Mouse (Mus musculus): ENCODE measurements around the gene Sh3gl1. TPM values are rescaled to one million over a fixed set of nuclear protein-coding genes. Genes with fewer than 3 reads are reported as not detected.

The Sh3gl1 gene
- polyA plus RNA-seq, 1 experiment from 2014 or later = 124 TPM

GRCm38 (mm10) chr17:55967186-55967585 lies 69.2 kb downstream of the Sh3gl1 start:
- Histone ChIP-seq H3K9me3 (no peaks in the 10 kb centered on the region), H3K9ac (no peak overlapping the region), H3K36me3 (peaks cover 24% of the 10 kb centered on the region), H3K27me3 (replicated peaks) (peaks cover 18% of the 10 kb centered on the region; the same call in 1 of the 2 replicates), H3K4me2 (replicated peaks) (no peak overlapping the region), H3K27ac (no peak overlapping the region), H3K4me3 (replicated peaks) (no peak overlapping the region), H3K4me1 (replicated peaks) (peaks cover 14% of the 10 kb centered on the region)
- 96% methylated on average over 4 of the region's 4 CpGs for WGBS
- ATAC-seq = no peak

Other genes starting within 250 kb of the Sh3gl1 start
- 7.4 and 7.5 TPM in 2 replicates for gene Zfp119a, start 157.7 kb downstream of the Sh3gl1 start, polyA plus RNA-seq (2015; fragmentation: Nextera tagmentation; extraction: Ambion mirVana)
- gene Zfp959, start 144.5 kb downstream of the Sh3gl1 start, polyA plus RNA-seq (2015; fragmentation: Nextera tagmentation; extraction: Ambion mirVana) = 9.0 and 11.0 TPM in 2 replicates
- gene Zfp119b, start 87.1 kb downstream of the Sh3gl1 start, polyA plus RNA-seq (2015; fragmentation: Nextera tagmentation; extraction: Ambion mirVana) = 3.5 and 4.4 TPM in 2 replicates
- 2.8 and 3.2 TPM in 2 replicates for gene Ebi3, start 84.0 kb downstream of the Sh3gl1 start, polyA plus RNA-seq (2015; fragmentation: Nextera tagmentation; extraction: Ambion mirVana)
- 21.0 and 21.4 TPM in 2 replicates for gene Yju2, start 77.5 kb downstream of the Sh3gl1 start, polyA plus RNA-seq (2015; fragmentation: Nextera tagmentation; extraction: Ambion mirVana)
- gene Shd, start 66.2 kb downstream of the Sh3gl1 start, polyA plus RNA-seq (2015; fragmentation: Nextera tagmentation; extraction: Ambion mirVana) = 9.0 and 9.4 TPM in 2 replicates
- 8.9 and 11.5 TPM in 2 replicates for gene Fsd1, start 50.1 kb downstream of the Sh3gl1 start, polyA plus RNA-seq (2015; fragmentation: Nextera tagmentation; extraction: Ambion mirVana)
- 40.3 and 45.8 TPM in 2 replicates for gene Stap2, start 31.1 kb downstream of the Sh3gl1 start, polyA plus RNA-seq (2015; fragmentation: Nextera tagmentation; extraction: Ambion mirVana)
- 86.3 and 95.3 TPM in 2 replicates for gene Mpnd, start 30.9 kb downstream of the Sh3gl1 start, polyA plus RNA-seq (2015; fragmentation: Nextera tagmentation; extraction: Ambion mirVana)
- 21.4 and 22.4 TPM in 2 replicates for gene Chaf1a, start 3.8 kb upstream of the Sh3gl1 start, polyA plus RNA-seq (2015; fragmentation: Nextera tagmentation; extraction: Ambion mirVana)
- gene Ubxn6, start 38.4 kb upstream of the Sh3gl1 start, polyA plus RNA-seq (2015; fragmentation: Nextera tagmentation; extraction: Ambion mirVana) = 29.9 and 35.1 TPM in 2 replicates
- 85.7 and 86.9 TPM in 2 replicates for gene Hdgfl2, start 43.0 kb upstream of the Sh3gl1 start, polyA plus RNA-seq (2015; fragmentation: Nextera tagmentation; extraction: Ambion mirVana)
- 0.03 and 0.14 TPM in 2 replicates for gene Plin4, start 73.2 kb upstream of the Sh3gl1 start, polyA plus RNA-seq (2015; fragmentation: Nextera tagmentation; extraction: Ambion mirVana)
- gene Plin5, start 81.0 kb upstream of the Sh3gl1 start, polyA plus RNA-seq (2015; fragmentation: Nextera tagmentation; extraction: Ambion mirVana) = 0.52 and 0.85 TPM in 2 replicates
- 0.15 and 0.33 TPM in 2 replicates for gene Lrg1, start 85.4 kb upstream of the Sh3gl1 start, polyA plus RNA-seq (2015; fragmentation: Nextera tagmentation; extraction: Ambion mirVana)
- 1.4 TPM in 2 replicates for gene Sema6b, start 103.7 kb upstream of the Sh3gl1 start, polyA plus RNA-seq (2015; fragmentation: Nextera tagmentation; extraction: Ambion mirVana)
- 11.9 and 12.8 TPM in 2 replicates for gene Tnfaip8l1, start 125.8 kb upstream of the Sh3gl1 start, polyA plus RNA-seq (2015; fragmentation: Nextera tagmentation; extraction: Ambion mirVana)
- gene Mydgf, start 147.3 kb upstream of the Sh3gl1 start, polyA plus RNA-seq (2015; fragmentation: Nextera tagmentation; extraction: Ambion mirVana) = 105 and 127 TPM in 2 replicates
- gene Dpp9, start 182.3 kb upstream of the Sh3gl1 start, polyA plus RNA-seq (2015; fragmentation: Nextera tagmentation; extraction: Ambion mirVana) = 32.8 and 35.0 TPM in 2 replicates
- 12.5 and 12.8 TPM in 2 replicates for gene Fem1a, start 220.2 kb upstream of the Sh3gl1 start, polyA plus RNA-seq (2015; fragmentation: Nextera tagmentation; extraction: Ambion mirVana)
- 11.3 and 13.3 TPM in 2 replicates for gene Ticam1, start 240.2 kb upstream of the Sh3gl1 start, polyA plus RNA-seq (2015; fragmentation: Nextera tagmentation; extraction: Ambion mirVana)

Data from intestine, embryonic 15.5 days (tissue).